Mouse (Mus musculus) adrenal gland, postnatal 25 days (tissue): Measurements from ENCODE around the gene Nol12. TPM values are rescaled to one million over a fixed set of nuclear protein-coding genes. Genes with fewer than 3 reads are reported as not detected.
A peak's percentile ranks its signal among the peaks of the same experiment; 100 is the strongest.

Experiments
- DNase-seq: peaks from one replicate; pipeline ENCODE4 v3.0.0; 2021; ENCODE audit warnings: mixed read lengths
- total RNA-seq: library from RNA; stranded (reverse); gene quantifications from 2 replicates; pipeline ENCODE4 v1.2.3, GENCODE M21; 2021

Gene Nol12
- total RNA-seq, 1 experiment from 2014 or later: 44.0 TPM

- DNase-seq: no peak
Observed at GRCm38 (mm10) chr15:78916052-78916826, 18.5 kb upstream of the Nol12 start.

DNA sequence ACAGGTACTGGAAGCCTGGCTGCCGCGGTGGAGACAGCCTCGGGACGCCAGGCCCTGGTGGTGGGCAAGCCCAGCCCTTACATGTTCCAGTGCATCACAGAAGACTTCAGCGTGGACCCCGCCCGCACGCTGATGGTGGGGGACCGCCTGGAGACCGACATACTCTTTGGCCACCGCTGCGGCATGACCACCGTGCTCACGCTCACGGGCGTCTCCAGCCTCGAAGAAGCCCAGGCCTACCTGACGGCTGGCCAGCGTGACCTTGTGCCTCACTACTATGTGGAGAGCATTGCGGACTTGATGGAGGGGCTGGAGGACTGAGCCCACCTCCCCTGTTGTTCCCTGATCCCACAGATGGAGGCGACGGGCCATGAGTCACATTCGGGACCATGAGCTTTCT lies 16.6 kb upstream of the Nol12 start:
- no peak for DNase-seq

DNA sequence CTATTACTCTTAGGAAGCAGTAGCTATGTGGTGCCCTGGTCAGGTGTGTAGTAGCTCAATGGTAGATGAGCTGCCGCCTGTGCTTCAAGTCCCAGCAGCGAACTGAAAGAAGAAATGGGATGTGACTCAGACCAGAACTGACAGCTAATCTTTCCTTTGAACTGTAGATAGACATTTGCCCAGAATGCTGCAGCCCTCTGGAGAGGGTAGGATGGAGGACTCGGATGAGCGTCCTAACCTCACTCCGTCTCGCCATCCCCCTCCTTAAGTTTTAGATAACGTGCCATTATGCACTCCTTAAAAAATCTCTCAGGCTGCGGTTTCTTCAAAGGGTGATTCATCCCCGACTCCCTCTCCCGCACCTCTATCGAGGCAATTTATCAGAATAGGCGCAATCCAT lies 14.8 kb upstream of the Nol12 start:
- no peak for DNase-seq

GRCm38 (mm10) chr15:78922700-78923099 lies 12.0 kb upstream of the Nol12 start:
- DNase-seq: no peak

DNA sequence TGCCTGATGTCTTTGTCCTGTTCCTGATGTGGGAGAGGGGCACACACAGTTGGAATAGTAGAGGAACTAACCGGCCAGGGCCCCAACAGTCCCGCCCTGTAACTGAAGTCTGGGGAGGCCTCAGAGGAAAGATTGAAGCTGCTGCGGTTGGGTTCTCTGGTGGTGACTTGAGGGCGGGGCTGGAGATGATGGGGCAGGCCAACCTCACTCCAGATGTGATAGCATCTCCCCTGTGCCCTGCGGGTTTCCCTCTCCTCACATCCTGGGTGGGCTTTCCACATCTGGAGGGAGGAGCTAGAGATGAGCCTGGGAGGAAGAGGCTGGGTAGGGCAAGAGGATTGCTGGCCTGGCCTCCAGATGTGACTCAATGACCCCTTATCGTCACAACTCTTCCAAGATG lies 11.1 kb upstream of the Nol12 start:
- no peak for DNase-seq

- DNase-seq: peak; percentile 49
Observed at GRCm38 (mm10) chr15:78925129-78925528, 9.6 kb upstream of the Nol12 start.

DNA sequence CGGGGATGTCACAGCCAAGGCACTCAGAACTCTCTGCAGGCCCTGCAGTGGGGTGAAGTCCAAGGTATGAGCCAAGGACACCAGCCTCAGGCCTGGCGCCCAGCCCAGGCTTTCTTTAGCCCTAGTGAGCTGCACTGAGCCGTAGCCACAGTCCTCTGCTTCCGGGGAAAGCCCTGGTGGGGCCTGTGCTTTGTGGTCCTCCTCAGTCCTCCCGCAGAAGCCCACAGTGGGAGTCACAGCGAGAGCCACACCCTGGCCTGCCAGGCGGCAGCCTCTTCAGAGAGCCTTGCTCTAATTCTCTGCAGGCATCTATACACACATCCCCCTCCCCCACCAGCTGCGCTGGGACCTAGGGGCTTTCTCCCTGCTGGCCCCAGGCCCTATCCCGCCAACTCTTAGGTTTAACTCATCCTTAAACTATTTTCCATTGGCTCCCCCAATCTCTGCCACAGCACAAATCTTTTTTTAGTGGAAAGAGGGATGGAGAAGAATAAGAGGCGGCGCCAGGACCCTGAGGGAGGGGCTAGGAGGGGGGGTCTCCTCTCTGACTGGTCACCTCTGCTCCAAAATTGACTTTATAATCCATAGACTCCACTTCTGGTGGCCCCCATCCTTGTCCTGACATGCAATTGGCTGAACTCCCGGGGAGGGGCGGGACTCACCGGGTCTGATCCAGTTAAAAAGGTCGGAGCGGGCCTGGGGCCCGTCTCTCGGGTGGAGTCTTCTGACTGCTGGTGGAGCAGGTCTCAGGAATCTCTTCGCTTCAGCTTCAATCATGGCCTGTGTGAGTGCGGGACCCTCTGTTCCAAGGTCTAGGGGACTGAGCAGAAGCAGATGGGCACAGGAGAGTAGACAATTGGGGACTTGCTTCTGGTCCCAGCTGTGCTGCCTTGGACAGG lies 8.5 kb upstream of the Nol12 start, which contains the start of gene Lgals1:
Gene Lgals1 (plus strand): TSS at position 705 of the 899 bp plus-strand sequence.
- DNase-seq: peak; percentile 90

GRCm38 (mm10) chr15:78927021-78927787 lies 7.5 kb upstream of the Nol12 start:
- DNase-seq: peak; percentile 51

DNA sequence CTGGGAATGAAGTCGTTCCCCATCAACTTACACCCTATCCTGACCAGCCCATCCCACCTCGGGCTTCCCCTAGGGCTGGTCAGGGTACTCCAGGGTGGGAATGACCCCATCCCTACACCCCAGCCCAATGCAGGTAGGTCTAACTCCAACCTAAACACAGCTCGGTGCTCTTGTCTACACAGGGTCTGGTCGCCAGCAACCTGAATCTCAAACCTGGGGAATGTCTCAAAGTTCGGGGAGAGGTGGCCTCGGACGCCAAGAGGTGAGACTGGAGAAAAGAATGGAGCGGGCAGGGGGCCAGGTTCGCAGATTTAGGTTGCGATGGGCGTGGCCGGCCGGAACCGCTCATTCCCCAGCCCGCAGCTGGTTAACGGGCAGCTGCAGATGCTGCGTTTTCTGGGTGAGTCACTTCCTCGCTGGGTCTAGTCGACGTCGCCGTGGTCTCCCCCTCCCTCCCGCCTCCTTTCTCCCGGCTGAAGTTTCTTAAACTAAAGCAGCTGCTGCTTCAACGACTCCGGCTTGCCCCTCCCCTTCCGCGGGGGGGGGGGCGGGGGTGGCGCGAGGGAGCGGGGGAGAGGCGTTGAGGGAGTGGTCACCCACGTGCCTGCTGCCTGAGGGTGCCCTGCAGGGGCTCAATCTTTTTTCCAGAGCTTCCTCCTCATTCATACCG lies 6.8 kb upstream of the Nol12 start:
- DNase-seq: peak; percentile 74

- DNase-seq: no peak
Observed at GRCm38 (mm10) chr15:78928539-78928938, 6.2 kb upstream of the Nol12 start.

DNA sequence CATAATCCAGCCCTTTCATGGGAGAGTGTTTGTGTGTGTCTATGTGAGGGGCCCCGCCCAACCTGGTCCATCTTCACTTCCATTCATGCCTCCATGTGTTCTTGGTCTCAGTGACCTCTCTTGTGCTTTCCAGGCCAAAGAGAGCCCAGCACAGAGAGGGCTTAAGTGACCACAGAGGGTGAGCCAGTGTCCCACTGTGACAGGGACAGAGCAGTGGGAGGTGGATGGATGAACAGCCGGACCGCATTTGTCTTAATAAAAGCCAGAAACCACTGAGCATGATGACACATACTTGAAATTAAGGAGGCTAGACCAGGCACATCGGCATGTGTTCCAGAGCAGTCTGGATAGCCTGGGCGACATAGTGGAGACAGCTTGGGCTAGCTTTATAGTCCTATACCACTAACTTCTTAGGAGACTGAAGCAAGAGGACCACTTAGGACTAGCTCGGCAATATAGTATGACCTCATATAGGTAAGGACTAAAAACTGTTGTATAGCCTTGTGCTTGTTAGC lies 4.5 kb upstream of the Nol12 start:
- DNase-seq: no peak

DNA sequence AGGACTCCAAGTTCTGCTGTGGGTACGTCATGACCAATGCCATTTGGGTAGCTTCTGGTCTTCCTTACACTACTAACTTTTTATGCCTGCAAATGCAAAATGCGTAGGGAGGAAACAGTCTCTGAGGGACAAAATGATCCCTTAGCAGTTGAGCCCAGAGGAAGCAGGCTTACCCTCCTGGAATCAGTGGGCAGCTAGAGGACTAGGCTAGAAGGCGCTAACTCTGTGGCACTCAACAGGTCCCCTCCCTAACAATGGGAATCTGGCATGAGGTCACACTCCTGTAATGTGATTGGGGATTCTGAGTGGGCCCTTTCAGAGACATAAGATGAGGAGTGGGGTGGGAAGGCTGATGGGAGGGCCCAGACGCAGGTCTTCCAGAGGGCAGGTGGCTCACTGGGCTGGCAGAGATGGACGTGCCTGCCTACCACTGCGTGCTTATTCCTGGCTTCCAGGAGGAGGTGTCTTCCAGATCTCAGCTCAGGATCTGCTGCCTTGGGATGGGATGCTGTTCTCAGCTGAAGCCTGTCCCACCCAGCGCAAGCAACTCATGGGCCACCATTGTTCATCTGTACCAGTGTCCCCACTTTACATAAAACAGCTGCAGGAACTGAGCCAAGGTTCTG lies 3.8 kb upstream of the Nol12 start:
- DNase-seq: no peak

DNA sequence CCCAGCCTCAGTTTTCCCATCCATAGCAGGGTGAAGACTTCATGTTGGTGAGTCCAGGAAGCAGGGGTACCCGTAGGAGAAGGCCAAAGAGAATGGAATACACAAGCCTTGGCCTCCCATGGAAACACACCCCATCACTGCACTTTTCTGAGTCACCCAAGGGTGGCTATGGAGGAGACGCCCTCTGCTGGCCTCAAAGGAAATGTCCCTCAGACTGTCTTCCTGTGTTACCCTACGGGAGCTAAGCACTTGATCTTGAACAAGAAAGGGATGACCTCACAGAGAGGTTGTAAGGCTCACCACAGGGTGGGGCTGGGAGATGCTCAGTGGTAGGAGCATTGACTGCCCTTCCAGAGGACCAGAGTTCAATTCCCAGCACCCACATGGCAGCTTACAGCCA lies 3.2 kb upstream of the Nol12 start:
- peak; percentile 58 for DNase-seq

- DNase-seq: no peak
Observed at GRCm38 (mm10) chr15:78936403-78936802, 1.7 kb downstream of the Nol12 start.

GRCm38 (mm10) chr15:78937311-78937710 lies 2.6 kb downstream of the Nol12 start:
- DNase-seq: no peak

GRCm38 (mm10) chr15:78937963-78938362 lies 3.2 kb downstream of the Nol12 start:
- no peak for DNase-seq

GRCm38 (mm10) chr15:78940325-78940724 lies 5.6 kb downstream of the Nol12 start:
- DNase-seq: no peak

DNA sequence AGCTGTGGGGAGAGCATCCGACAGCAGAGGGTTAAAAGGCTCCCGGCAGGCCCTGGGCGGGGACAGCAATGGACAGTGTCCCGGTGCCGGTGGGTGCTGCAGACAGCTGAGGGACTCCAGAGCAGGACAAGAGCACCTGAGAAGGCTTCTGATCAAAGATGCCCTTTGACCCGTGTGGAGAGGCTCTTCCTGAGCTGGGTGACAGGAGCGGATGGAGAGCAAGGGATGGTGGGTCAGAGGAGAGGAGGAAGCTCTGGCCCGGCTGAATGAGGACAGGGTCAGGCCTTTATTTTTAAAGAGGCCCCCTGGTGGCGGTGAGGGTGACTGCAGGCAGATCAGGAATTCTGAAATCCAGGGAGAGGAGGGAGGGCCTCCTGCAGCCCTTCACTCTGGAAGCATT lies 7.9 kb downstream of the Nol12 start:
- peak; percentile 80 for DNase-seq

DNA sequence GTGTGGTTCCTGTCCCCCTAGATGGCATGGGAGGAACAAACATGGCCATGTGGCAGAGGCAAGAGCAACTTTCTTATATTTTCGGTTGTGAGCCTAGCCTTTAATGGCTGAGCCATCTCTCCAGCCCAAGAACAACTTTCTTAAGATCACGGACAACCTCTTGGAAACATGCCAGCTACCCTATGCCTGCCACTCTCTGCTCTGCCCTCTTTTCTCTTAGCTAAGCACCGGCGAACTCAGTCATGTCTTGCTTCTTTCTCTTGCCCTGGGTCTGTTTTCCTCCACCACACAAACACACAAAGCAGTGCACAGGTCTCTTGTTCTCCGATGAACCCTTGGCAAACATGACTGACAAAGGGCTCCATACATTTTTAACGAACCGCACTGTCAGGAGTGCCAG lies 11.5 kb downstream of the Nol12 start:
- DNase-seq: no peak

- DNase-seq: peak; percentile 86
Observed at GRCm38 (mm10) chr15:78947657-78948056, 12.9 kb downstream of the Nol12 start, which contains the start of gene Triobp. Triobp (plus strand) TSS chr15:78947724.

DNA sequence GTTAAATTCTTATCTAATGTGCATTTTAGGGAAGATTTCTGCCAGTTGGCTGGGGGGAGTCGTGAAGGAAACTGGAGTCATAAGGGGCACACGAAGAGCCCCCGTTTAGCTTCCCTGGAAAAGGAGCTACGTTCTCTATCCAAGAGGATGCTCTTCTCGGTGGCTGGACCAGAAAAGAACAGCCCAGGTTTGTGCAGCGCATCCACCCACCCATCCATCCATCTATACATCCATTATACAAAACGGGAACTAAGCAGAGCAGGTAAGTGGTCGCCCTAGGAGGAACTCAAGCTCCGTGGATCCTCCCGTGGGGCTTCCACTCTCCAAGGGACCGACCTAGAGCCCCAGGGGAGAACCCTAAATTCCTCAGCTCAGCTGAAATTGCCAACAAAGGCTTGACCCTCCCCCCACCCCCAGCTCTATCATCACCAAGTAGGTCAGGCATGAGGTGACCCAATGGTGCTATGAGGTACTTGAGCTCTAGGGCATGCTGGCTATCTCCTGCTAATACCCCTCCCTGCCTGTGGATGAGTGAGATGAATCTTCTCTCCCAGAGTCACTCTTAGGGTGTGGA lies 13.5 kb downstream of the Nol12 start:
- no peak for DNase-seq
